Mouse (Mus musculus) stomach, postnatal 0 days (tissue): Measurements from ENCODE around the gene Ergic2. TPM values are rescaled to one million over a fixed set of nuclear protein-coding genes. Genes with fewer than 3 reads are reported as not detected.

Source experiments
- ATAC-seq: fragments of 200-750 bp; cut with Nextera tagmentation; 2 replicates; pipeline ENCODE4 v1.8.0; 2017; ENCODE audit not compliant: low FRiP score, low TSS enrichment
- DNase-seq: peaks from one replicate; pipeline ENCODE4 v3.0.0-alpha.2; 2016; ENCODE audit warnings: low spot score
- H3K27ac ChIP-seq: fragments of 300-500 bp; sonication (generic); replicated peaks from 2 replicates; pipeline ENCODE4 v1.5.1; 2014; ENCODE audit warnings: mild to moderate bottlenecking, control low read depth
- H3K27me3 ChIP-seq: fragments of 300-500 bp; sonication (generic); 2 replicates; pipeline ENCODE4 v1.6.1; 2014; ENCODE audit warnings: low read length; ENCODE audit not compliant: control insufficient read depth, insufficient read depth
- H3K36me3 ChIP-seq: fragments of 300-500 bp; sonication (generic); 2 replicates; pipeline ENCODE4 v1.6.1; 2014; ENCODE audit warnings: low read length, mixed read lengths; ENCODE audit not compliant: control insufficient read depth, insufficient read depth
- H3K4me1 ChIP-seq: fragments of 300-500 bp; sonication (generic); replicated peaks from 2 replicates; pipeline ENCODE4 v1.6.1; 2014; ENCODE audit warnings: antibody characterized with exemption; ENCODE audit not compliant: control insufficient read depth, insufficient read depth
- H3K4me2 ChIP-seq: fragments of 300-500 bp; sonication (generic); replicated peaks from 2 replicates; pipeline ENCODE4 v1.6.1; 2014; ENCODE audit warnings: low read depth, mild to moderate bottlenecking, control low read depth, moderate library complexity
- H3K4me3 ChIP-seq: fragments of 300-500 bp; sonication (generic); 2 replicates; pipeline ENCODE4 v1.5.1; 2014; ENCODE audit warnings: low read depth, low read length, control low read depth
- H3K9ac ChIP-seq: fragments of 300-500 bp; sonication (generic); 2 replicates; pipeline ENCODE4 v1.6.1; 2014; ENCODE audit warnings: mild to moderate bottlenecking, low read length, control low read depth, mixed read lengths
- H3K9me3 ChIP-seq: fragments of 300-500 bp; sonication (generic); 2 replicates; pipeline ENCODE4 v1.6.1; 2016; ENCODE audit warnings: low read length; ENCODE audit not compliant: control insufficient read depth
- CTCF ChIP-seq: IDR thresholded peaks from 2 replicates; pipeline ENCODE4 v1.5.1; 2016; ENCODE audit warnings: antibody characterized with exemption, low read depth, mild to moderate bottlenecking, moderate library complexity
- EP300 ChIP-seq: optimal IDR thresholded peaks from 2 replicates; pipeline ENCODE3; 2016; ENCODE audit warnings: antibody characterized with exemption
- WGBS: fragments of 180-500 bp; shearing (Covaris S2); extraction: QIAGEN DNeasy Blood & Tissue Kit; methylation state at CpG from one replicate; pipeline ENCODE4 v1.1.7; 2014; 5-methylcytosine and 5-hydroxymethylcytosine counted together
- polyA plus RNA-seq: library from polyadenylated mRNA; unstranded; fragments of >200 nt; fragmentation: Nextera tagmentation; extraction: Ambion mirVana; gene quantifications from 2 replicates; pipeline ENCODE4 v1.2.1, GENCODE M21; 2015

The Ergic2 gene
- polyA plus RNA-seq, 1 experiment from 2014 or later, result 148 TPM

DNA sequence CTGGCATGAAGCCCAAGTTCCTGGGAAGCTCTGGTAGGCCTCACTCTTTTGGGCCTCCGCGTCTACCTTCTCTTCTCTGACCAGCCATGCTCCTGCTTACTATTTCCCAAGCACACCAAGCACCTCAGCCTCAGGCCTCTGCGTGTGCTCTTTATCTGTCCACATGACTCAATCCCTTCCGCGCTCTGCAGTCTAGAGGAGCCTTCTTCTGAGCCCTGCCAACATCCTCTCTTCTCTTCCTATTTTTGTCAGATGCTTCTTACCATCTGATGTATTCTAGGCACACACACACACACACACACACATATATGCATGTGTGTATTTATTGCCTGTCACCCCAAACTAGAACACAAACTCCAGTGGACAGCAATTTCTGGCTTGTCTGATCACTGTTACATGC lies 29.5 kb upstream of the Ergic2 start:
- WGBS, result 85% methylated on average over 5 of the region's 5 CpGs
- ATAC-seq, result no peak

DNA sequence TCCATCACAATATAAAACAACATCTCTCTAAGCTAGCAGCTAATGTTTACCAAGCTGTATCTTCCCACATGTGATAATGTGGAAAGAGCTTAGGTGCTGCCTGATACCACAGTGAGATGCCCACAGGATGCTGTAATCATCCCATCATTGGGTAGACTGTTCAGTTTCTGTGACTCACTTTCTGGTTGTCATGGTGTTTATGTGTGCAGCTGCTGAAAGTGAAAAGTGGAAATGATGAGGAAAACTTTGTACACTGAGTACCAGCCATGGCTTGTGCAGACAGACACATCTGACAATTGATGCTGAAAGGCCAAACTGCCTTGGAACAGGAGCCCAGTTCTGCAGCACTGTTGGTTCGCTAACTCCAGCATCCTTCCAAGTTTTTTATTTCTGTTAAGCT lies 27.1 kb upstream of the Ergic2 start:
- Histone ChIP-seq H3K9me3 (no peaks in the 10 kb centered on the region), H3K4me2 (no peak overlapping the region), H3K4me1 (no peaks in the 10 kb centered on the region), H3K9ac (no peak overlapping the region), H3K36me3 (no peaks in the 10 kb centered on the region; the same call in 1 of the 2 replicates), H3K4me3 (no peak overlapping the region), H3K27ac (no peak overlapping the region), H3K27me3 (no peaks in the 10 kb centered on the region)
- TF ChIP-seq CTCF (no peak), EP300 (no peak)
- no peak for ATAC-seq
- no peak for DNase-seq
- WGBS, result 97% methylated on average over 1 of the region's 1 CpGs

More for the DNA sequence above, 29.5 kb upstream of the Ergic2 start:
- TF ChIP-seq EP300, result no peak
- TF ChIP-seq CTCF, result no peak
- no peak overlapping the region for H3K4me3 ChIP-seq
- DNase-seq, result no peak
- H3K36me3 ChIP-seq, result no peaks in the 10 kb centered on the region; the same call in 1 of the 2 replicates
- no peaks in the 10 kb centered on the region for H3K27me3 ChIP-seq
- H3K4me1 ChIP-seq, result no peaks in the 10 kb centered on the region
- H3K9me3 ChIP-seq, result no peaks in the 10 kb centered on the region
- no peak overlapping the region for H3K4me2 ChIP-seq
- no peak overlapping the region for H3K9ac ChIP-seq
- H3K27ac ChIP-seq, result no peak overlapping the region

DNA sequence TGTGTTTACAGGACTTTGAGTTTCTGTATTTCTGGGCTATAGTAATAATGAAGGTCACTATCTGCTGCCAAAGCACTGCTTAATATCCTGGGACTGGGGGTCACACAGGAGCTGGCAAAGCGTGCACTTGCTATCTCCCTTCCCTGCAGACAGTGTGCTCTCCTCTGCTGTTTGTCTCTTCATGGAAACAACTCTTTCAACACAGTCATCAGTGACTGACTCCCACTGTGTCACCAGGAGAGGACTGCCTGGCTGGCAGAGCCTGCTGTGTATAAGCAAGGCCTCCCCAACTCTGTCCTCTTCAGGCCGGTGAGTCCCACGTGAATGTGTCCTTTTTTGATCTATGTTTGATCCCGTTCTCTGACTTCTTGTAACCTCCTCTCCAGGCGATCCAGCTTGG lies 25.3 kb upstream of the Ergic2 start:
- Histone ChIP-seq H3K27me3 (no peaks in the 10 kb centered on the region), H3K4me3 (no peak overlapping the region), H3K27ac (no peak overlapping the region), H3K9me3 (no peaks in the 10 kb centered on the region), H3K9ac (no peak overlapping the region), H3K4me2 (no peak overlapping the region), H3K36me3 (no peaks in the 10 kb centered on the region), H3K4me1 (no peaks in the 10 kb centered on the region)
- 55% methylated on average over 5 of the region's 5 CpGs for WGBS
- TF ChIP-seq CTCF (no peak), EP300 (no peak)
- no peak for DNase-seq
- no peak for ATAC-seq

DNA sequence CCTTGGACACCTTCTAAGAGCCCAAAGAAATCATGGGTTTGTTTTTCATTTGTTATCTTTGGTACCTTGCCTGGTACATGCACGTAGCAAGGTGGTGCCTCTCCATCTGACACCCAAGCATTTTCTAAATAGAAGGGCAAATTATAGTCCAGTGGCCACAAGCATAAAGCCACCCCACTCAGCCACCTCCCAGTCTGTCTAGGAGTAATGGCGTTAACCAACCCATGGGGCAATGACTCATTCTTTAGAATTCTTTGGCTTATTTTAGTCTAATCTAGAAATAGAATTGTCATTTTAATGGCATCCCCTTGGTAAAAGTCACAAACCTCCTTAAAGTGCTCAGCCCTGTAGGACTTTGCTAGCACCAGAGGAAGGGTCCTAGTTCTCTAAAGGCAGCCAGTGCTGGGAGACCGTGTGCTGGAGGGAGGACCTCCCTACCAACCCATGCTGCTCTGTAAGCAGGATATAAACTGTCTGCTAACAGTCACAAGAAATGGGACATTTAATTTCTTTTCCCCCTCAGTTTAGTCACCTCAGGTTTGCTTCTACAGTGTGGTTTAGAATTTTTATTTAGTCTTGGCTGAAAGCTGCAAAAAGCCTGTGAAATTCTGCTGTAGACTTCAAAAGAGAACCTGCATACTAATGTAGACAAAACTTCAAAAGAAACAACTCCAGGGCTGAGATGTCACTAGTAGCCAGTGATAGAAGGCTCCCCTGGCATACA lies 22.1 kb upstream of the Ergic2 start:
- no peak for DNase-seq
- H3K4me1 ChIP-seq, result no peaks in the 10 kb centered on the region
- WGBS, result 64% methylated on average over 3 of the region's 3 CpGs
- H3K27ac ChIP-seq, result no peak overlapping the region
- no peaks in the 10 kb centered on the region for H3K27me3 ChIP-seq
- no peak overlapping the region for H3K9ac ChIP-seq
- no peaks in the 10 kb centered on the region for H3K9me3 ChIP-seq
- no peak overlapping the region for H3K4me2 ChIP-seq
- no peak for ATAC-seq
- no peak overlapping the region for H3K4me3 ChIP-seq
- TF ChIP-seq EP300 (no peak), CTCF (no peak)
- no peaks in the 10 kb centered on the region for H3K36me3 ChIP-seq

DNA sequence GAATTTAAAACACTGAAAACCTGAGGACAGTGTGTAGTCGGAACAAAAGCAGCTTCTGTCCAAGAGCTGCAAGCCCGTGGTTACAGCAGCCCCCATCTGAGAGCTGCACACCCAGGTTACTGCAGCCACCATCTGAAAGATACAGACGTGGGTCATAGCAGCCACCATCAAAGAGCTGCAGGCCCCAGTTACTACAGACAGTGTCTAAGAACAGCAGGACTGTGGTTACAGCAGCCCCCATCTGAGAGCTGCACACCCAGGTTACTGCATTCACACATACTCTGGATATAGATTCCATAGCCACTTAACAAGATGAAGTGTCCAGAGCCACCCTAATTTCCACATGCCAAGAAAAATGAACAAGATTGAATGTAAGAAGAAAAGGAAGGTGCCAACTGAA lies 15.4 kb upstream of the Ergic2 start:
- H3K27me3 ChIP-seq, result no peaks in the 10 kb centered on the region
- ATAC-seq (no peak), DNase-seq (no peak)
- no peak overlapping the region for H3K4me2 ChIP-seq
- WGBS, result 68% methylated on average over 3 of the region's 3 CpGs
- H3K9ac ChIP-seq, result no peak overlapping the region
- TF ChIP-seq CTCF (no peak), EP300 (no peak)
- H3K36me3 ChIP-seq, result no peaks in the 10 kb centered on the region
- H3K27ac ChIP-seq, result no peak overlapping the region
- no peaks in the 10 kb centered on the region for H3K9me3 ChIP-seq
- no peak overlapping the region for H3K4me3 ChIP-seq
- no peaks in the 10 kb centered on the region for H3K4me1 ChIP-seq

DNA sequence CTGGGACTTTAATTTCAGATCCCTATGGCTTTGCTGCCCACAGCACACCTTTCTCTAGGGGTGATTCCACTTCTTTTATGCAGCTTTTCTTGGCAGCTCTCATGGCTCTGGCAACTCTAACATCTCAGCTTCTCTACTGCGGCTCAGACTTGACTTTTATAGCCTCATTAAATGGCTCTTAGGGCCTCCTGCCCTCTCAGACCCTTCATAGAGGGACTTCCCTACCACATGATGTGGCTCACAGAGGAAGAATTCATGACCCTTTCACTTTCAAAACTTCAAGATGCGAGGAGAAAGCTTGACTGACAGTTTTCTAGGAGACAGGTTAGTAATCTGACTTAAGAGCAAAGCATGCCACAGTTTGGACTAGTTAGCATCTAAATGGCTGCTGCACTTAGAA lies 10.5 kb upstream of the Ergic2 start:
- WGBS, result 68% methylated on average over 2 of the region's 2 CpGs
- H3K4me2 ChIP-seq, result no peak overlapping the region
- no peak overlapping the region for H3K27ac ChIP-seq
- no peak for ATAC-seq
- H3K4me3 ChIP-seq, result no peak overlapping the region
- no peak for TF ChIP-seq EP300
- TF ChIP-seq CTCF, result no peak
- H3K27me3 ChIP-seq, result no peaks in the 10 kb centered on the region
- H3K36me3 ChIP-seq, result no peaks in the 10 kb centered on the region
- H3K9me3 ChIP-seq, result no peaks in the 10 kb centered on the region
- H3K9ac ChIP-seq, result no peak overlapping the region
- no peaks in the 10 kb centered on the region for H3K4me1 ChIP-seq
- no peak for DNase-seq
